Mouse (Mus musculus): ENCODE results near the gene Bdnf.

- no peak for TF ChIP-seq EP300 (IDR thresholded peaks at IDR 0.05)
- no peak for TF ChIP-seq CTCF (IDR thresholded peaks at IDR 0.05)
These were observed 3.0 kb downstream of the Bdnf start for GRCm38 (mm10) chr2:109677221-109678089.
